Comparison of ENCODE assay signal across 8 mouse cellular contexts in genomic region chr4:117886644-117887043, GRCm38 (mm10). TPM values are rescaled to one million over a fixed set of nuclear protein-coding genes. Genes with fewer than 3 reads are reported as not detected.
A peak's percentile ranks its signal among the peaks of the same experiment; 100 is the strongest.
DNase-seq lines count a peak whose midpoint lies in the region; ATAC-seq and TF ChIP-seq lines count a peak whose summit lies in the region.

No protein-coding gene starts in this region.

- peaks cover 6% of the 10 kb centered on the region for H3K4me1 ChIP-seq in cortical plate, adult 2 months (ENCODE audit: control insufficient read depth, insufficient read depth, low read length)
- peaks cover 60% of the 10 kb centered on the region for H3K4me1 ChIP-seq in hindbrain, embryonic 13.5 days (replicated peaks)
- H3K4me1 ChIP-seq in liver, embryonic 15.5 days (replicated peaks) = peaks cover 67% of the 10 kb centered on the region
- H3K4me1 ChIP-seq in neural tube, embryonic 13.5 days (replicated peaks) = peaks cover 60% of the 10 kb centered on the region

- peak; percentile 29 to 42 for DNase-seq in heart, adult 18-20 months
- no peak for DNase-seq in heart, adult 8-10 months (ENCODE audit: low spot score)
- DNase-seq in frontal cortex, postnatal 14 days (ENCODE audit: low spot score in 2 of 2) = no peak
- no peak for DNase-seq in thymus, postnatal 36 days

- peak overlapping the region; percentile 47 for H3K4me3 ChIP-seq in cortical plate, adult 2 months (ENCODE audit: insufficient read depth, low read length)
- peak overlapping the region; percentile 92 for H3K4me3 ChIP-seq in hindbrain, embryonic 13.5 days
- peak overlapping the region; percentile 86 for H3K4me3 ChIP-seq in liver, embryonic 15.5 days (replicated peaks)
- H3K4me3 ChIP-seq in neural tube, embryonic 13.5 days = peak overlapping the region; percentile 96

- no peaks in the 10 kb centered on the region for H3K9me3 ChIP-seq in hindbrain, embryonic 13.5 days
- no peaks in the 10 kb centered on the region for H3K9me3 ChIP-seq in liver, embryonic 15.5 days (replicated peaks)
- no peaks in the 10 kb centered on the region for H3K9me3 ChIP-seq in neural tube, embryonic 13.5 days

- H3K4me2 ChIP-seq in hindbrain, embryonic 13.5 days = peak overlapping the region; percentile 91
- H3K4me2 ChIP-seq in liver, embryonic 15.5 days = peak overlapping the region; percentile 91
- peak overlapping the region; percentile 91 for H3K4me2 ChIP-seq in neural tube, embryonic 13.5 days

- WGBS in hindbrain, embryonic 13.5 days = 2% methylated on average over 23 of the region's 24 CpGs
- WGBS in liver, embryonic 15.5 days (ENCODE audit: insufficient replicate concordance) = under 1% methylated on average over 24 of the region's 24 CpGs
- 2% methylated on average over 24 of the region's 24 CpGs for WGBS in neural tube, embryonic 13.5 days

- H3K9ac ChIP-seq in hindbrain, embryonic 13.5 days = peak overlapping the region; percentile 97
- peak overlapping the region; percentile 94 for H3K9ac ChIP-seq in liver, embryonic 15.5 days
- peak overlapping the region; percentile 97 for H3K9ac ChIP-seq in neural tube, embryonic 13.5 days

- peak overlapping the region; percentile 61 for H3K27ac ChIP-seq in cortical plate, adult 2 months (ENCODE audit: insufficient read depth, low read length)
- peak overlapping the region; percentile 71 for H3K27ac ChIP-seq in hindbrain, embryonic 13.5 days
- H3K27ac ChIP-seq in liver, embryonic 15.5 days (replicated peaks) = peak overlapping the region; percentile 91
- 0 out of 2 replicates have a peak overlapping the region, but pooled peaks have one; percentile 64 for H3K27ac ChIP-seq in neural tube, embryonic 13.5 days (replicated peaks)

- H3K27me3 ChIP-seq in hindbrain, embryonic 13.5 days = no peaks in the 10 kb centered on the region
- H3K27me3 ChIP-seq in liver, embryonic 15.5 days = peaks cover 31% of the 10 kb centered on the region
- H3K27me3 ChIP-seq in neural tube, embryonic 13.5 days = no peaks in the 10 kb centered on the region

- no peak for TF ChIP-seq POLR2A in cortical plate, adult 2 months (IDR thresholded peaks at IDR 0.05; ENCODE audit: extremely low read depth, insufficient read depth, low read length)

- TF ChIP-seq CTCF in cortical plate, adult 2 months (IDR thresholded peaks at IDR 0.05; ENCODE audit: extremely low read depth, insufficient read depth, low read length) = no peak

- peaks cover 37% of the 10 kb centered on the region for H3K36me3 ChIP-seq in hindbrain, embryonic 13.5 days
- peaks cover 36% of the 10 kb centered on the region for H3K36me3 ChIP-seq in liver, embryonic 15.5 days (replicated peaks)
- peaks cover 40% of the 10 kb centered on the region for H3K36me3 ChIP-seq in neural tube, embryonic 13.5 days

- no peak for ATAC-seq in hindbrain, embryonic 13.5 days (ENCODE audit: low FRiP score)
- peak; percentile 63 for ATAC-seq in liver, embryonic 15.5 days (ENCODE audit: insufficient read depth)
- ATAC-seq in neural tube, embryonic 13.5 days (ENCODE audit: low read depth) = 0 out of 2 replicates have a peak, but pooled peaks have one; percentile 1

RNA-seq across cellular contexts. Expression of gene Atp6v0b, which starts 0.5 kb away (rescaled TPM):
- total RNA-seq in heart, adult 18-20 months (2021) = 100 to 1,000 TPM in 1 of 2 experiments, 10 to 100 TPM in 1; 96.3 to 121 TPM
- total RNA-seq in heart, adult 8-10 months (2022) = 100 to 1,000 TPM; 108 to 133 (median 121) TPM
- 800 and 801 TPM in 2 replicates for polyA plus RNA-seq in cortical plate, adult 2 months (2012; rRNA removed)
- 485 and 492 TPM in 2 replicates for polyA plus RNA-seq in hindbrain, embryonic 13.5 days (2015; fragmentation: Nextera tagmentation; extraction: Ambion mirVana)
- polyA plus RNA-seq in liver, embryonic 15.5 days (2015; fragmentation: Nextera tagmentation; extraction: Ambion mirVana) = 168 and 195 TPM in 2 replicates
- polyA plus RNA-seq in neural tube, embryonic 13.5 days (2015; fragmentation: Nextera tagmentation; extraction: Ambion mirVana) = 442 and 475 TPM in 2 replicates

RNA-seq across cellular contexts. Expression of gene B4galt2, which starts 3.4 kb away (rescaled TPM):
- total RNA-seq in heart, adult 18-20 months (2021) = 1 to 10 TPM; 4.0 to 4.4 TPM
- total RNA-seq in heart, adult 8-10 months (2022) = 1 to 10 TPM; 4.2 to 5.1 (median 4.4) TPM
- 119 and 122 TPM in 2 replicates for polyA plus RNA-seq in cortical plate, adult 2 months (2012; rRNA removed)
- polyA plus RNA-seq in hindbrain, embryonic 13.5 days (2015; fragmentation: Nextera tagmentation; extraction: Ambion mirVana) = 45.2 and 45.4 TPM in 2 replicates
- polyA plus RNA-seq in liver, embryonic 15.5 days (2015; fragmentation: Nextera tagmentation; extraction: Ambion mirVana) = 1.0 and 1.4 TPM in 2 replicates
- polyA plus RNA-seq in neural tube, embryonic 13.5 days (2015; fragmentation: Nextera tagmentation; extraction: Ambion mirVana) = 43.7 and 45.5 TPM in 2 replicates

RNA-seq across cellular contexts. Expression of gene Dph2, which starts 5.2 kb away (rescaled TPM):
- 1 to 10 TPM; 3.8 TPM for total RNA-seq in heart, adult 18-20 months (2021)
- total RNA-seq in heart, adult 8-10 months (2022) = 1 to 10 TPM; 3.4 to 4.1 (median 3.9) TPM
- 13.8 and 14.4 TPM in 2 replicates for polyA plus RNA-seq in cortical plate, adult 2 months (2012; rRNA removed)
- polyA plus RNA-seq in hindbrain, embryonic 13.5 days (2015; fragmentation: Nextera tagmentation; extraction: Ambion mirVana) = 24.0 and 24.8 TPM in 2 replicates
- 5.9 and 6.9 TPM in 2 replicates for polyA plus RNA-seq in liver, embryonic 15.5 days (2015; fragmentation: Nextera tagmentation; extraction: Ambion mirVana)
- 21.3 and 22.0 TPM in 2 replicates for polyA plus RNA-seq in neural tube, embryonic 13.5 days (2015; fragmentation: Nextera tagmentation; extraction: Ambion mirVana)

RNA-seq across cellular contexts. Expression of gene Ccdc24, which starts 14.3 kb away (rescaled TPM):
- under 1 TPM; 0.30 to 0.64 TPM for total RNA-seq in heart, adult 18-20 months (2021)
- under 1 TPM in 2 of 4 experiments, not detected in 2; 0.25 to 0.50 TPM for total RNA-seq in heart, adult 8-10 months (2022)
- polyA plus RNA-seq in cortical plate, adult 2 months (2012; rRNA removed) = 1.4 and 2.1 TPM in 2 replicates
- polyA plus RNA-seq in hindbrain, embryonic 13.5 days (2015; fragmentation: Nextera tagmentation; extraction: Ambion mirVana) = 1.6 and 2.8 TPM in 2 replicates
- 1.2 TPM in 2 replicates for polyA plus RNA-seq in liver, embryonic 15.5 days (2015; fragmentation: Nextera tagmentation; extraction: Ambion mirVana)
- 1.7 and 2.5 TPM in 2 replicates for polyA plus RNA-seq in neural tube, embryonic 13.5 days (2015; fragmentation: Nextera tagmentation; extraction: Ambion mirVana)

RNA-seq across cellular contexts. Expression of gene Ipo13, which starts 28.2 kb away (rescaled TPM):
- total RNA-seq in heart, adult 18-20 months (2021) = 10 to 100 TPM; 68.3 to 72.5 TPM
- 10 to 100 TPM; 58.9 to 86.0 (median 75.4) TPM for total RNA-seq in heart, adult 8-10 months (2022)
- 124 and 127 TPM in 2 replicates for polyA plus RNA-seq in cortical plate, adult 2 months (2012; rRNA removed)
- 64.4 and 74.5 TPM in 2 replicates for polyA plus RNA-seq in hindbrain, embryonic 13.5 days (2015; fragmentation: Nextera tagmentation; extraction: Ambion mirVana)
- polyA plus RNA-seq in liver, embryonic 15.5 days (2015; fragmentation: Nextera tagmentation; extraction: Ambion mirVana) = 19.4 and 21.4 TPM in 2 replicates
- polyA plus RNA-seq in neural tube, embryonic 13.5 days (2015; fragmentation: Nextera tagmentation; extraction: Ambion mirVana) = 64.9 and 65.3 TPM in 2 replicates

Comparison
In these comparisons a context has a peak if more than half of its experiments do, and no peak if none do; other contexts are left out.
1. DNase-seq: peak in heart, adult 18-20 months (2 of 2); none in heart, adult 8-10 months (single experiment), frontal cortex, postnatal 14 days (0 of 2) and thymus, postnatal 36 days (0 of 2).
2. RNA of gene B4galt2, which starts 3.4 kb away (polyA plus RNA-seq): 119 to 122 TPM in cortical plate, adult 2 months, 43.7 to 45.5 TPM in neural tube, embryonic 13.5 days and 45.2 to 45.4 TPM in hindbrain, embryonic 13.5 days; 1.0 to 1.4 TPM in liver, embryonic 15.5 days; every median in the first group is over 10 times any median in the second.
3. Peak in every context shown above with its lines, with median percentiles within 50 percentile points of each other: H3K27ac ChIP-seq, H3K4me3 ChIP-seq, H3K4me2 ChIP-seq and H3K9ac ChIP-seq.